Mouse (Mus musculus) C2C12 (cell line): ENCODE results near the gene Myb. TPM values are rescaled to one million over a fixed set of nuclear protein-coding genes. Genes with fewer than 3 reads are reported as not detected.

ENCODE experiments used
- H3K27me3 ChIP-seq: one replicate; pipeline ENCODE4 v1.6.1; 2011; ENCODE audit not compliant: control insufficient read depth, insufficient read depth, insufficient read length
- H3K36me3 ChIP-seq: one replicate; pipeline ENCODE4 v1.6.1; 2011; ENCODE audit not compliant: control insufficient read depth, insufficient read depth
- H3K4me3 ChIP-seq: one replicate; pipeline ENCODE4 v1.5.1; 2011; ENCODE audit warnings: mild to moderate bottlenecking, control low read depth; ENCODE audit not compliant: poor library complexity, insufficient read depth, severe bottlenecking
- H3K79me2 ChIP-seq: one replicate; pipeline ENCODE4 v1.6.1; 2011; ENCODE audit not compliant: control insufficient read depth, insufficient read depth
- H3K79me3 ChIP-seq: one replicate; pipeline ENCODE4 v1.6.1; 2011; ENCODE audit warnings: low read depth, control low read depth
- H3ac ChIP-seq: one replicate; pipeline ENCODE3; 2011; ENCODE audit warnings: low read depth; ENCODE audit not compliant: control insufficient read depth, insufficient read length
- CEBPB ChIP-seq: IDR thresholded peaks from one replicate; pipeline ENCODE4 v1.6.1; 2011; ENCODE audit warnings: low read depth, mild to moderate bottlenecking, control low read depth, moderate library complexity
- CTCF ChIP-seq: IDR thresholded peaks from one replicate; pipeline ENCODE4 v1.5.1; 2011; ENCODE audit not compliant: control insufficient read depth, insufficient read depth, insufficient read length
- FOSL1 ChIP-seq: IDR thresholded peaks from one replicate; pipeline ENCODE4 v1.8.0; 2011; ENCODE audit warnings: mild to moderate bottlenecking, low read length; ENCODE audit not compliant: poor library complexity, insufficient read depth, severe bottlenecking
- MAX ChIP-seq: IDR thresholded peaks from one replicate; pipeline ENCODE4 v1.6.1; 2011; ENCODE audit warnings: mild to moderate bottlenecking, control low read depth
- MYOD1 ChIP-seq: IDR thresholded peaks from one replicate; pipeline ENCODE4 v1.6.1; 2011; ENCODE audit warnings: low read depth; ENCODE audit not compliant: control insufficient read depth, insufficient read length
- MYOG ChIP-seq: IDR thresholded peaks from one replicate; pipeline ENCODE4 v1.6.1; 2011; ENCODE audit not compliant: control insufficient read depth, insufficient read length; ENCODE audit errors: extremely low read depth
- USF1 ChIP-seq: IDR thresholded peaks from one replicate; pipeline ENCODE4 v1.6.1; 2011; ENCODE audit warnings: low read depth, mild to moderate bottlenecking, control low read depth, moderate library complexity
- polyA plus RNA-seq: library from polyadenylated mRNA; unstranded; fragments of >200 nt; fragmentation: generic; extraction: Trizol; gene quantifications from one replicate; pipeline ENCODE4 v1.2.1, GENCODE M21; 2012; ENCODE audit warnings: missing spikeins

The Myb gene
- polyA plus RNA-seq, 1 experiment: 0.47 TPM

- Histone ChIP-seq H3K79me2 (no peaks in the 10 kb centered on the region), H3K27me3 (peaks cover 17% of the 10 kb centered on the region), H3K79me3 (no peaks in the 10 kb centered on the region), H3K4me3 (no peak overlapping the region), H3K36me3 (no peaks in the 10 kb centered on the region), H3ac (no peak overlapping the region)
- TF ChIP-seq CEBPB (no peak), MYOD1 (no peak), CTCF (no peak), MYOG (no peak), MAX (no peak), FOSL1 (no peak), USF1 (no peak)
Measured at GRCm38 (mm10) chr10:21193088-21193934, 32.5 kb upstream of the Myb start.

GRCm38 (mm10) chr10:21192436-21192835 lies 31.7 kb upstream of the Myb start:
- TF ChIP-seq CTCF (no peak), CEBPB (no peak), MAX (no peak), USF1 (no peak), MYOG (no peak), FOSL1 (no peak), MYOD1 (no peak)
- Histone ChIP-seq H3K36me3 (no peaks in the 10 kb centered on the region), H3K27me3 (peaks cover 17% of the 10 kb centered on the region), H3ac (no peak overlapping the region), H3K79me3 (no peaks in the 10 kb centered on the region), H3K4me3 (no peak overlapping the region), H3K79me2 (no peaks in the 10 kb centered on the region)

GRCm38 (mm10) chr10:21189756-21190397 lies 29.1 kb upstream of the Myb start:
- TF ChIP-seq MAX (no peak), MYOG (no peak), MYOD1 (no peak), CEBPB (no peak), CTCF (no peak), FOSL1 (no peak), USF1 (no peak)
- no peaks in the 10 kb centered on the region for H3K79me3 ChIP-seq
- H3ac ChIP-seq: no peak overlapping the region
- peaks cover 12% of the 10 kb centered on the region for H3K27me3 ChIP-seq
- no peak overlapping the region for H3K4me3 ChIP-seq
- no peaks in the 10 kb centered on the region for H3K36me3 ChIP-seq
- no peaks in the 10 kb centered on the region for H3K79me2 ChIP-seq

DNA sequence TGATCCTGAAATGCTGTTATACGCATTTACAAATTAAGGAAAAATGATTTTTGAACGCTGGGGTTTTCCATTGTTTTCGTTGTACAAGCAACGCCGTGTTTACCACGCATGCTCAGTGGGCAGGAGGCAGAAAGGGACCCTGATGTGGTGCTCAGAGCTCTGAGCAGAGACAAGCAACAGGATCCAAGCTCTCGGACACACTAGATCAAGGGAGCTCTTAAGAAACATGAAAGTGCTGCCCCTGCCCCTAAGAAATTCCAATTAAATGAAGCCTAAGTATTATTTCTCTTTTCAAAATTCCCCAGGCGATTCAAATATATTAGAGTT lies 28.5 kb upstream of the Myb start:
- Histone ChIP-seq H3K79me3 (no peaks in the 10 kb centered on the region), H3ac (no peak overlapping the region), H3K4me3 (no peak overlapping the region), H3K36me3 (no peaks in the 10 kb centered on the region), H3K27me3 (peaks cover 12% of the 10 kb centered on the region), H3K79me2 (no peaks in the 10 kb centered on the region)
- TF ChIP-seq MAX (no peak), USF1 (no peak), CTCF (no peak), MYOD1 (no peak), MYOG (no peak), CEBPB (no peak), FOSL1 (no peak)

GRCm38 (mm10) chr10:21188564-21189274 lies 27.9 kb upstream of the Myb start:
- TF ChIP-seq MAX: peak; percentile 22
- TF ChIP-seq MYOG: no peak
- Histone ChIP-seq H3K79me3 (no peaks in the 10 kb centered on the region), H3K4me3 (peak overlapping the region; percentile 27), H3K27me3 (peaks cover 10% of the 10 kb centered on the region), H3ac (peak overlapping the region; percentile 35), H3K79me2 (no peaks in the 10 kb centered on the region), H3K36me3 (no peaks in the 10 kb centered on the region)
